Mouse (Mus musculus): ENCODE data around the gene Lpp. TPM values are rescaled to one million over a fixed set of nuclear protein-coding genes. Genes with fewer than 3 reads are reported as not detected.

The Lpp gene
- polyA plus RNA-seq, 1 experiment, result 18.7 TPM

GRCm38 (mm10) chr16:24542864-24543263 lies 149.6 kb downstream of the Lpp start:
- TF ChIP-seq POLR2A (IDR thresholded peaks at IDR 0.05; ENCODE audit: borderline replicate concordance, extremely low read depth, low read depth, low read length) (no peak), CTCF (IDR thresholded peaks at IDR 0.05; ENCODE audit: insufficient read depth, low read length) (no peak)
- no peak for DNase-seq
- 80% methylated on average over 7 of the region's 7 CpGs for whole genome bisulfite sequencing

DNA sequence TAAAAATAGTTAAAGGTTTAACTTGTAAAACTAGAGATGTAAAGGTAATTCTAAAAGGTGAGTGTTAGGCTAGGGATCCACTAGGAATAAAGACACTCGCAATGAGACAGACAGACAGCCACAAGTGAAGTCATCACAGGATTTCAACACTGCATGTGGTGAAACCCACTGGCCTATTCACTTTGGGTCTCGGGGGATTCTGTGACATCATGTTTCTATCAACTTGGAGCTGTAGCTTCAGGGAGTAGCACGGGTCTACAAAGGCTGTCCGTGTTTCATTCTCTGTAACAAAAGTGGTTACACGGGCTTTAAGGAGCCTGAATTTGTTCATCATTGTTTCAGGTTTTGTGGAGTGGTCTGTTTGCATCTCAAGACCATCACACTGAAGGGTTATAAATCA lies 152.1 kb downstream of the Lpp start:
- Histone ChIP-seq H3K4me1 (ENCODE audit: control insufficient read depth, insufficient read depth, low read length) (no peaks in the 10 kb centered on the region), H3K4me3 (replicated peaks; ENCODE audit: extremely low read depth, low read depth, low read length) (no peak overlapping the region)
- no peak for DNase-seq
- TF ChIP-seq POLR2A (IDR thresholded peaks at IDR 0.05; ENCODE audit: borderline replicate concordance, extremely low read depth, low read depth, low read length), result no peak
- TF ChIP-seq CTCF (IDR thresholded peaks at IDR 0.05; ENCODE audit: insufficient read depth, low read length), result no peak
- WGBS, result 90% methylated on average over 5 of the region's 5 CpGs

More at GRCm38 (mm10) chr16:24542864-24543263, 149.6 kb downstream of the Lpp start:
- H3K4me1 ChIP-seq (ENCODE audit: control insufficient read depth, insufficient read depth, low read length), result no peaks in the 10 kb centered on the region
- no peak overlapping the region for H3K4me3 ChIP-seq (replicated peaks; ENCODE audit: extremely low read depth, low read depth, low read length)

DNA sequence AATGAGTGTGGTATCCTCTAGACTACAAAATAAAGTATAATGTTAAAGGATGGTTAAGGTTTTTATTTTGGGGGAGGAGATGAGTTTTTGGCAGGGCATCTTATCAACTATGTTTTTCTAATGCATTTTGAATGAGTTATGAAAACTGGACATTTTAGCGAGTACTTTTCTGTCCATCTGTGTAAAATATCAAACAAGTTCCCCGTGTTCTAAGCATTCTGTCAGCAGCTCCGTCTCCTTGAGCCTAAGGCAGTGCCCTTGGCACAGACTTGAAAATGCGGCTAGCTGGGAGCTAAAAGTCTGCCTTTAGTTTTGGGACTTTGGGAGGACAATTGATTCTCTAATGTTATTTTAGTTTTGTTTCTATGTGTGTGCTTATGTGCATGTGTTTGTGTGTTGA lies 165.2 kb downstream of the Lpp start:
- H3K4me3 ChIP-seq (replicated peaks; ENCODE audit: extremely low read depth, low read depth, low read length), result no peak overlapping the region
- TF ChIP-seq POLR2A (IDR thresholded peaks at IDR 0.05; ENCODE audit: borderline replicate concordance, extremely low read depth, low read depth, low read length) (no peak), CTCF (IDR thresholded peaks at IDR 0.05; ENCODE audit: insufficient read depth, low read length) (no peak)
- WGBS, result 92% methylated on average over 4 of the region's 4 CpGs
- no peak for DNase-seq
- no peaks in the 10 kb centered on the region for H3K4me1 ChIP-seq (ENCODE audit: control insufficient read depth, insufficient read depth, low read length)

GRCm38 (mm10) chr16:24559811-24560210 lies 166.5 kb downstream of the Lpp start:
- TF ChIP-seq CTCF (IDR thresholded peaks at IDR 0.05; ENCODE audit: insufficient read depth, low read length) (no peak), POLR2A (IDR thresholded peaks at IDR 0.05; ENCODE audit: borderline replicate concordance, extremely low read depth, low read depth, low read length) (no peak)
- WGBS, result 65% methylated on average over 4 of the region's 4 CpGs
- H3K4me1 ChIP-seq (ENCODE audit: control insufficient read depth, insufficient read depth, low read length), result no peaks in the 10 kb centered on the region
- no peak overlapping the region for H3K4me3 ChIP-seq (replicated peaks; ENCODE audit: extremely low read depth, low read depth, low read length)
- DNase-seq, result peak; percentile 24

DNA sequence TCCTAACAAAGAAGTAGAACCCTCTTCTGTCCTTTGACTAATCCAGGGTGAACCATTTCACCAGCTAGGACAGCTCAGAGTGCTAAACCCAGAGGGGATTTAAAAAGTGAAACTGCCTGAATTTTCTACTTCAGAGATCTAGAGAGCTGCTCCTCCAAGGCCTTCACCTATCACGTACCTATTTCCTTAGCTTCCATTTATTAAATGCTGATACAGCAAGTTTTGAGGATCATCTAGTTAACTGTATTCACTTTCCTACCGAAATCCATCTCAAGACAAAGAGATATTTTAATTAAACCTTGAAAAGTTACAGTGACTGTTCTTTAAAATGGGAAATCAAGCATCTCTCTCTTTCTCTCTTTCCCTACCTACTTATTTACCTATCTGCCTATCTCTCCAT lies 167.7 kb downstream of the Lpp start:
- Histone ChIP-seq H3K4me1 (ENCODE audit: control insufficient read depth, insufficient read depth, low read length) (peaks cover 1% of the 10 kb centered on the region; the same call in 1 of the 2 replicates), H3K4me3 (replicated peaks; ENCODE audit: extremely low read depth, low read depth, low read length) (no peak overlapping the region)
- 94% methylated on average over 2 of the region's 2 CpGs for WGBS
- TF ChIP-seq POLR2A (IDR thresholded peaks at IDR 0.05; ENCODE audit: borderline replicate concordance, extremely low read depth, low read depth, low read length), result no peak
- TF ChIP-seq CTCF (IDR thresholded peaks at IDR 0.05; ENCODE audit: insufficient read depth, low read length), result no peak
- no peak for DNase-seq

DNA sequence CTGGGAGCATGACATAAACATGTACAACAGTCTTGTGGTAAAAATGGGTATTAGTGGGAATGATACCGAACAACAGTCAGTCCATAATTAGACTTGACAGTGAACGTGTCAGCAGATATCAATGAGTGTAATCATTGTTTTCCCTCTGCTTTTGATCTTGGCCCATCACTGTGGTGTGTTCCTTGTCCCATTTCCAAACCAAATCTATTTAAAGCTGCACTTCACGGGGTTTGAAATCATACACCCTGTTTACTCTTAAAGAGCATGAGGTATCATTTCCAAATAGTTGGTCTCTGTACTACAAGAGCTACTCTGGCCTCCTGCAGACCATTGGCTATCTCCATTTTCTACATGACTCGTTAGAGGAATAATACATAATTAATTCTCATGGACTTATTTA lies 168.3 kb downstream of the Lpp start:
- TF ChIP-seq POLR2A (IDR thresholded peaks at IDR 0.05; ENCODE audit: borderline replicate concordance, extremely low read depth, low read depth, low read length) (no peak), CTCF (IDR thresholded peaks at IDR 0.05; ENCODE audit: insufficient read depth, low read length) (no peak)
- peaks cover 6% of the 10 kb centered on the region for H3K4me1 ChIP-seq (ENCODE audit: control insufficient read depth, insufficient read depth, low read length)
- DNase-seq, result no peak
- H3K4me3 ChIP-seq (replicated peaks; ENCODE audit: extremely low read depth, low read depth, low read length), result no peak overlapping the region
- 63% methylated on average over 4 of the region's 4 CpGs for WGBS

- no peak overlapping the region for H3K4me3 ChIP-seq (replicated peaks; ENCODE audit: extremely low read depth, low read depth, low read length)
- TF ChIP-seq CTCF (IDR thresholded peaks at IDR 0.05; ENCODE audit: insufficient read depth, low read length) (no peak), POLR2A (IDR thresholded peaks at IDR 0.05; ENCODE audit: borderline replicate concordance, extremely low read depth, low read depth, low read length) (no peak)
These were observed 172.0 kb downstream of the Lpp start for GRCm38 (mm10) chr16:24565311-24565710.

DNA sequence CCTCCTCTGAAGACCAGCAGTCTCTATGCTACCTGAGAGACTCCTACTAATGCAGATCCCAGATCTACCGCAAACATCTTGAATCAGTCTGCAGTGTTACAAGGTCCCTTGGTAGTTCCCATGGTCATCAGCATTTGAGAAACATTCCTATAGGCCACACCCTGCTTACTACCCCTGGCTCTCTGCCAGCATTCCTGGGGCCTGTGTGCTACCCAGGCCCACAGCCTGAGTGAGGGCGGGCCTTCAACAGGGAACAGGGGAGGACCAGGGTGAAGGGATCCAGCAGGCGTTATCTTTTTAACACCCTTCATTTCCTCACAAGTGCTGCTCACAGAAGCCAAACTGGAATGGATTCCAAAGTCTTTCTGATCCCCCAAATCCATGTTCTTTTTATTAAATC lies 173.0 kb downstream of the Lpp start:
- WGBS, result 44% methylated on average over 3 of the region's 3 CpGs
- H3K4me3 ChIP-seq (replicated peaks; ENCODE audit: extremely low read depth, low read depth, low read length), result no peak overlapping the region
- no peak for TF ChIP-seq CTCF (IDR thresholded peaks at IDR 0.05; ENCODE audit: insufficient read depth, low read length)
- no peak for TF ChIP-seq POLR2A (IDR thresholded peaks at IDR 0.05; ENCODE audit: borderline replicate concordance, extremely low read depth, low read depth, low read length)
- DNase-seq, result no peak
- H3K4me1 ChIP-seq (ENCODE audit: control insufficient read depth, insufficient read depth, low read length), result peaks cover 9% of the 10 kb centered on the region

More at GRCm38 (mm10) chr16:24565311-24565710, 172.0 kb downstream of the Lpp start:
- H3K4me1 ChIP-seq (ENCODE audit: control insufficient read depth, insufficient read depth, low read length), result peaks cover 9% of the 10 kb centered on the region
- DNase-seq, result no peak
- 93% methylated on average over 7 of the region's 7 CpGs for WGBS

DNA sequence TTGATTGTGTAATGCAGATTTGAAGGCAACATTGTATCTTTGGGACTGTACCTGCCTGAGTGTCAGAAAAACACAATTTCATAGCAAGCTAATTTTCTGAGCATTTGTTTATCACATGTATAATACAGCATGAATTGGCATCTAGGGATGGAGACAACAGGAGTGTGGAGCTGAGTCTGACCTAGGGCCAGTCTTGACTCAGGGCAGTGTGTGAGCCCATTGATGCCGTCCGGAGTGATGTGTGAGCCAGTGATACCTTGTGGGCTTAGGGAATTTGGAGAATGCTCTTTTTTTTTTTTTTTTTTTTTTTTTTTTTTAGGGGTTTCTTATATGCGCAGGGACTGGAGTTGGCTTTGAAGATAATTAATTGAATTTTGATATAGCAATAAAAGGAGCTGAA lies 174.3 kb downstream of the Lpp start:
- peaks cover 9% of the 10 kb centered on the region for H3K4me1 ChIP-seq (ENCODE audit: control insufficient read depth, insufficient read depth, low read length)
- no peak overlapping the region for H3K4me3 ChIP-seq (replicated peaks; ENCODE audit: extremely low read depth, low read depth, low read length)
- no peak for TF ChIP-seq POLR2A (IDR thresholded peaks at IDR 0.05; ENCODE audit: borderline replicate concordance, extremely low read depth, low read depth, low read length)
- no peak for DNase-seq
- 93% methylated on average over 3 of the region's 3 CpGs for WGBS

- Histone ChIP-seq H3K4me1 (ENCODE audit: control insufficient read depth, insufficient read depth, low read length) (peaks cover 9% of the 10 kb centered on the region), H3K4me3 (replicated peaks; ENCODE audit: extremely low read depth, low read depth, low read length) (no peak overlapping the region)
- TF ChIP-seq POLR2A (IDR thresholded peaks at IDR 0.05; ENCODE audit: borderline replicate concordance, extremely low read depth, low read depth, low read length), result no peak
- TF ChIP-seq CTCF (IDR thresholded peaks at IDR 0.05; ENCODE audit: insufficient read depth, low read length), result no peak
- no peak for DNase-seq
- 76% methylated on average over 3 of the region's 3 CpGs for WGBS
These were observed 174.8 kb downstream of the Lpp start for GRCm38 (mm10) chr16:24568061-24568460.

All from lung, adult 2 months (tissue).